Mouse (Mus musculus): ENCODE measurements around the gene Otof. TPM values are rescaled to one million over a fixed set of nuclear protein-coding genes. Genes with fewer than 3 reads are reported as not detected.

Gene Otof
- total and polyA plus RNA-seq, 3 experiments, result 0.06 TPM; not detected in 2

- Histone ChIP-seq H3K27me3 (ENCODE audit: control insufficient read depth, insufficient read depth, low read length) (no peaks in the 10 kb centered on the region), H3K4me1 (ENCODE audit: control insufficient read depth, insufficient read depth, low read length) (no peaks in the 10 kb centered on the region), H3K9ac (ENCODE audit: low read depth, low read length) (no peak overlapping the region), H3K79me2 (replicated peaks; ENCODE audit: control insufficient read depth, insufficient read depth, low read length) (no peaks in the 10 kb centered on the region), H3K36me3 (ENCODE audit: control insufficient read depth, insufficient read depth, low read length) (no peaks in the 10 kb centered on the region), H3K27ac (no peak overlapping the region), H3K4me3 (no peak overlapping the region)
- intact Hi-C loops (cut with DNase I), result no loop called here
- no peak for TF ChIP-seq EP300 (IDR thresholded peaks at IDR 0.05; ENCODE audit: insufficient read depth, low read depth, low read length)
- TF ChIP-seq POLR2A (IDR thresholded peaks at IDR 0.05; ENCODE audit: insufficient read depth, low read depth, low read length), result no peak
- no peak for DNase-seq
- WGBS, result 70% methylated on average over 5 of the region's 5 CpGs
Observed at GRCm38 (mm10) chr5:30340815-30341214, 120.9 kb downstream of the Otof start.

Other genes starting within 250 kb of the Otof start
- gene Selenoi, start 229.4 kb downstream of the Otof start, total RNA-seq (2021), result 10 to 100 TPM; 13.9 to 16.1 TPM
- 17.9 and 31.4 TPM in 2 replicates for gene Selenoi, start 229.4 kb downstream of the Otof start, polyA plus RNA-seq (2012; rRNA removed)
- not detected for gene Drc1, start 180.5 kb downstream of the Otof start, total RNA-seq (2021)
- gene Drc1, start 180.5 kb downstream of the Otof start, polyA plus RNA-seq (2012; rRNA removed), result 0.12 and 0.18 TPM in 2 replicates
- not detected for gene 1700001C02Rik, start 4.1 kb upstream of the Otof start, total RNA-seq (2021)
- 0.97 and 2.6 TPM in 2 replicates for gene 1700001C02Rik, start 4.1 kb upstream of the Otof start, polyA plus RNA-seq (2012; rRNA removed)
- gene Cib4, start 83.9 kb upstream of the Otof start, total RNA-seq (2021), result not detected
- 0.56 TPM in 1 of 2 replicates, not detected in the other for gene Cib4, start 83.9 kb upstream of the Otof start, polyA plus RNA-seq (2012; rRNA removed)
- 100 to 1,000 TPM; 259 to 300 TPM for gene Kcnk3, start 126.2 kb upstream of the Otof start, total RNA-seq (2021)
- 382 and 432 TPM in 2 replicates for gene Kcnk3, start 126.2 kb upstream of the Otof start, polyA plus RNA-seq (2012; rRNA removed)
- gene Slc35f6, start 186.0 kb upstream of the Otof start, total RNA-seq (2021), result 10 to 100 TPM; 47.2 to 49.9 TPM
- 119 and 154 TPM in 2 replicates for gene Slc35f6, start 186.0 kb upstream of the Otof start, polyA plus RNA-seq (2012; rRNA removed)
- 10 to 100 TPM; 43.9 to 51.0 TPM for gene Cenpa, start 204.8 kb upstream of the Otof start, total RNA-seq (2021)
- gene Cenpa, start 204.8 kb upstream of the Otof start, polyA plus RNA-seq (2012; rRNA removed), result 51.3 and 69.7 TPM in 2 replicates
- gene Dpysl5, start 249.6 kb upstream of the Otof start, total RNA-seq (2021), result 1 to 10 TPM in 1 of 2 experiments, under 1 TPM in 1; 0.61 to 1.3 TPM
- gene Dpysl5, start 249.6 kb upstream of the Otof start, polyA plus RNA-seq (2012; rRNA removed), result 0.82 and 1.1 TPM in 2 replicates